Mouse (Mus musculus) spleen, adult 2 months (tissue): ENCODE data around the gene Cldn7. TPM values are rescaled to one million over a fixed set of nuclear protein-coding genes. Genes with fewer than 3 reads are reported as not detected.
A peak's percentile ranks its signal among the peaks of the same experiment; 100 is the strongest.

Source experiments
- DNase-seq, 2 experiments: peaks; one replicate each; pipeline versions ENCODE4 v3.0.0 to v3.0.0-alpha.2; 2012 to 2021; ENCODE audit warnings: low spot score in 2 of 2, low read depth in 1 of 2
- H3K27ac ChIP-seq: fragments of 200-500 bp; 2 replicates; pipeline ENCODE4 v1.5.1; 2012; ENCODE audit warnings: low read length, inconsistent platforms; ENCODE audit not compliant: insufficient read depth
- H3K27me3 ChIP-seq: fragments of 200-500 bp; 2 replicates; pipeline ENCODE4 v1.6.1; 2012; ENCODE audit warnings: mild to moderate bottlenecking, moderate library complexity, low read length, inconsistent platforms; ENCODE audit not compliant: control insufficient read depth, insufficient read depth
- H3K36me3 ChIP-seq: fragments of 200-500 bp; 2 replicates; pipeline ENCODE4 v1.6.1; 2012; ENCODE audit warnings: mild to moderate bottlenecking, low read length, inconsistent platforms; ENCODE audit not compliant: control insufficient read depth, insufficient read depth
- H3K4me1 ChIP-seq: fragments of 200-500 bp; 2 replicates; pipeline ENCODE4 v1.6.1; 2011; ENCODE audit warnings: inconsistent platforms; ENCODE audit not compliant: control insufficient read depth, insufficient read depth, insufficient read length
- H3K4me3 ChIP-seq: fragments of 200-500 bp; 2 replicates; pipeline ENCODE4 v1.5.1; 2011; ENCODE audit warnings: mild to moderate bottlenecking, inconsistent platforms; ENCODE audit not compliant: insufficient read depth, insufficient read length; ENCODE audit errors: extremely low read depth
- CTCF ChIP-seq: fragments of 200-500 bp; IDR thresholded peaks from 2 replicates; pipeline ENCODE4 v1.5.1; 2011; ENCODE audit warnings: mild to moderate bottlenecking, inconsistent platforms; ENCODE audit not compliant: insufficient read depth, insufficient read length, insufficient replicate concordance; ENCODE audit errors: extremely low read depth
- POLR2A ChIP-seq: fragments of 200-500 bp; IDR thresholded peaks from 2 replicates; pipeline ENCODE4 v1.6.1; 2011; ENCODE audit warnings: low read depth, low read length, inconsistent platforms
- WGBS: fragments of 180-500 bp; shearing (Covaris S2); methylation state at CpG from one replicate; pipeline ENCODE4 v1.1.7; 2018; 5-methylcytosine and 5-hydroxymethylcytosine counted together
- polyA plus RNA-seq: library from polyadenylated mRNA; depleted of rRNA; stranded (reverse); fragments of >200 nt; gene quantifications from 2 replicates; pipeline ENCODE4 v1.2.3, GENCODE M21; 2012

Gene Cldn7
- polyA plus RNA-seq, 1 experiment = 2.0 TPM

- no peaks in the 10 kb centered on the region for H3K27me3 ChIP-seq
- TF ChIP-seq CTCF (no peak), POLR2A (no peak)
- peak within 1 kb of the TSS; percentile 84 for H3K4me3 ChIP-seq
- H3K27ac ChIP-seq = peak within 1 kb of the TSS; percentile 81
- WGBS = under 1% methylated on average over 38 of the region's 43 CpGs
- DNase-seq = peak in 1 of 2 experiments; percentile 47
- peaks cover 6% of the 10 kb centered on the region; the same call in 1 of the 2 replicates for H3K4me1 ChIP-seq
- peaks cover 13% of the 10 kb centered on the region for H3K36me3 ChIP-seq
These were observed 16.7 kb downstream of the Cldn7 start, which contains the start of gene Ctdnep1 for GRCm38 (mm10) chr11:69981141-69981762. Ctdnep1 (plus strand) TSS chr11:69981156.

GRCm38 (mm10) chr11:69982225-69982624 lies 17.6 kb downstream of the Cldn7 start, which contains the start of gene Elp5:
Elp5 (minus strand) TSS chr11:69982517.
- Histone ChIP-seq H3K27ac (peak within 1 kb of the TSS; percentile 50), H3K27me3 (no peaks in the 10 kb centered on the region), H3K4me3 (peak within 1 kb of the TSS; percentile 84), H3K4me1 (peaks cover 6% of the 10 kb centered on the region; the same call in 1 of the 2 replicates), H3K36me3 (peaks cover 15% of the 10 kb centered on the region)
- DNase-seq = no peak
- 62% methylated on average over 8 of the region's 8 CpGs for WGBS
- TF ChIP-seq CTCF = no peak
- no peak for TF ChIP-seq POLR2A

GRCm38 (mm10) chr11:69982877-69983276 lies 18.3 kb downstream of the Cldn7 start:
- Histone ChIP-seq H3K36me3 (peaks cover 14% of the 10 kb centered on the region), H3K4me3 (no peak overlapping the region), H3K27ac (no peak overlapping the region), H3K4me1 (peaks cover 6% of the 10 kb centered on the region; the same call in 1 of the 2 replicates), H3K27me3 (no peaks in the 10 kb centered on the region)
- 65% methylated on average over 5 of the region's 5 CpGs for WGBS
- DNase-seq = no peak
- TF ChIP-seq CTCF (no peak), POLR2A (no peak)

GRCm38 (mm10) chr11:69983377-69983776 lies 18.8 kb downstream of the Cldn7 start:
- WGBS = 90% methylated on average over 4 of the region's 4 CpGs

GRCm38 (mm10) chr11:69984431-69984830 lies 19.9 kb downstream of the Cldn7 start:
- WGBS = 92% methylated on average over 8 of the region's 8 CpGs
- Histone ChIP-seq H3K36me3 (peaks cover 17% of the 10 kb centered on the region), H3K27ac (no peak overlapping the region), H3K4me1 (peaks cover 6% of the 10 kb centered on the region; the same call in 1 of the 2 replicates), H3K4me3 (no peak overlapping the region), H3K27me3 (no peaks in the 10 kb centered on the region)
- TF ChIP-seq POLR2A = no peak
- no peak for TF ChIP-seq CTCF
- DNase-seq = no peak

More at GRCm38 (mm10) chr11:69983377-69983776, 18.8 kb downstream of the Cldn7 start:
- H3K36me3 ChIP-seq = peaks cover 14% of the 10 kb centered on the region
- peaks cover 6% of the 10 kb centered on the region; the same call in 1 of the 2 replicates for H3K4me1 ChIP-seq
- no peak overlapping the region for H3K4me3 ChIP-seq
- H3K27me3 ChIP-seq = no peaks in the 10 kb centered on the region
- no peak for TF ChIP-seq CTCF
- TF ChIP-seq POLR2A = no peak
- DNase-seq = no peak
- no peak overlapping the region for H3K27ac ChIP-seq

- 97% methylated on average over 8 of the region's 8 CpGs for WGBS
- Histone ChIP-seq H3K36me3 (peaks cover 25% of the 10 kb centered on the region), H3K27me3 (no peaks in the 10 kb centered on the region), H3K4me3 (no peak overlapping the region), H3K27ac (no peak overlapping the region), H3K4me1 (peaks cover 7% of the 10 kb centered on the region; the same call in 1 of the 2 replicates)
- no peak for DNase-seq
- TF ChIP-seq CTCF (no peak), POLR2A (no peak)
These were observed 25.4 kb downstream of the Cldn7 start for GRCm38 (mm10) chr11:69989949-69990348.

DNA sequence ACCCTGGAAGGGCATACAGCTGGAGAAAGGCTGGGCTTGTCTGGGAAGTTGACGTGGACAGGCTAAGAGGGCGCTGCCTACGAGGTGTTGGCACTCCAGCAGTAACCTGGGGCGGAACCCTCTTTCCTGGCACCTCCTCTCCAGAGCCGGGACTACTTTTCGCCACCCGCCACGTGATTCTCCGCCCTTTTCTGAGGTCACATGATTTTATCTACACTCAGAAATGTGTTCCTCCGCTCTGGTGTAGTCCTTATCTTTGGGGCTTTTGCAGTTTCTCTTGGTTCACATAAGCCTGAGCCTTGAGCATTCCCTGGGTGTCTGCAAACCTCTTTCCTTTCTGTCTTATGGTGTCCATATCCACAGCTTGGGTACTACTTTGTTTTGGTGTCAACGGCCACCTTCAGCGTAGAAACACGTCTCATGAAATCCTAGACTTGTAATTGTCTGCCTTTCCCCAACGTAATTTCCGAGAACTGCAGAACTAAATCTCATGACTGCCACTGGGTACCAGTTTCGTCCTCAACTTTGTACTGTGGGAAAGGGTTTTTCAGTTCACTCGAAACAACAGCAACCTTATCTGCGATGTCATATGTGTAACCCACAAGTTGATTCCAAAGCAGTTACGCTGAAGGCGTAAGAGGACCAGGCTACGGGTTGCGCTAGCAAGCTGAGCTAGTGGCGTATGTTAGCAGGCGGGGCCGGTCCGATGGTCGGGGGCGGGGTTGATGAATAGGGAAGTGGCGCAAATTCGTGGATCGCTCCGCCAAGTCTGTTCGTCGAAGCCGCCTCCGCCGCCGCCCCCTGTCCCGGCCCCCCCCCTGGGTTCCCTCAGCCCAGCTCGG lies 26.5 kb downstream of the Cldn7 start, which contains the start of gene Gabarap:
Gene Gabarap, plus strand, starts transcription at position 294 of the 842 bp plus-strand sequence.
- H3K27me3 ChIP-seq = no peaks in the 10 kb centered on the region
- WGBS = under 1% methylated on average over 40 of the region's 40 CpGs
- peak; percentile 92 to 97 for DNase-seq
- peak within 1 kb of the TSS; percentile 63 for H3K4me3 ChIP-seq
- TF ChIP-seq CTCF (no peak), POLR2A (peak; percentile 59)
- H3K36me3 ChIP-seq = peaks cover 20% of the 10 kb centered on the region
- H3K27ac ChIP-seq = peak within 1 kb of the TSS; percentile 91
- H3K4me1 ChIP-seq = peaks cover 7% of the 10 kb centered on the region; the same call in 1 of the 2 replicates
